Mouse (Mus musculus) E14TG2a.4 (cell line): ENCODE measurements around the gene Rnf150.

Experiments used
- CTCF ChIP-seq: conservative IDR thresholded peaks from 2 replicates; pipeline ENCODE4 v1.5.1; 2014; ENCODE audit warnings: low read length
- POU5F1 ChIP-seq: IDR thresholded peaks from 2 replicates; pipeline ENCODE4 v1.6.1; 2014; ENCODE audit warnings: low read length, borderline replicate concordance

GRCm38 (mm10) chr8:82959491-82959890, 96.3 kb downstream of the Rnf150 start:
- no peak for TF ChIP-seq CTCF
- TF ChIP-seq POU5F1: no peak
